Mouse (Mus musculus): ENCODE data around the gene Rnf213. TPM values are rescaled to one million over a fixed set of nuclear protein-coding genes. Genes with fewer than 3 reads are reported as not detected.

Gene Rnf213
- polyA plus RNA-seq, 1 experiment from 2014 or later, result 0.72 TPM

- no peaks in the 10 kb centered on the region for H3K27me3 ChIP-seq (ENCODE audit: control insufficient read depth, insufficient read depth, low read length)
- no peaks in the 10 kb centered on the region for H3K4me1 ChIP-seq (ENCODE audit: control insufficient read depth, insufficient read depth, low read length)
- no peaks in the 10 kb centered on the region for H3K9me3 ChIP-seq (ENCODE audit: control insufficient read depth, low read length)
- H3K9ac ChIP-seq (replicated peaks; ENCODE audit: low read depth, low read length), result no peak overlapping the region
- no peaks in the 10 kb centered on the region for H3K36me3 ChIP-seq (ENCODE audit: control insufficient read depth, insufficient read depth, low read length)
- ATAC-seq (ENCODE audit: low read depth), result no peak
- no peak overlapping the region for H3K27ac ChIP-seq (ENCODE audit: low read depth, low read length)
- no peak overlapping the region for H3K4me2 ChIP-seq (ENCODE audit: low read depth, low read length)
- no peak overlapping the region for H3K4me3 ChIP-seq (ENCODE audit: low read depth, low read length)
- 95% methylated on average over 10 of the region's 10 CpGs for WGBS
These were observed 33.8 kb upstream of the Rnf213 start for GRCm38 (mm10) chr11:119359089-119359488.

- WGBS, result 21% methylated on average over 11 of the region's 11 CpGs
- peak; percentile 63 for ATAC-seq (ENCODE audit: low read depth)
- Histone ChIP-seq H3K4me3 (ENCODE audit: low read depth, low read length) (peak overlapping the region; percentile 19; the same call in 1 of the 2 replicates), H3K9me3 (ENCODE audit: control insufficient read depth, low read length) (no peaks in the 10 kb centered on the region), H3K27me3 (ENCODE audit: control insufficient read depth, insufficient read depth, low read length) (no peaks in the 10 kb centered on the region), H3K36me3 (ENCODE audit: control insufficient read depth, insufficient read depth, low read length) (no peaks in the 10 kb centered on the region), H3K4me1 (ENCODE audit: control insufficient read depth, insufficient read depth, low read length) (no peaks in the 10 kb centered on the region), H3K4me2 (ENCODE audit: low read depth, low read length) (peak overlapping the region; percentile 37), H3K9ac (replicated peaks; ENCODE audit: low read depth, low read length) (no peak overlapping the region), H3K27ac (ENCODE audit: low read depth, low read length) (no peak overlapping the region)
These were observed 29.9 kb upstream of the Rnf213 start for GRCm38 (mm10) chr11:119362769-119363533.

GRCm38 (mm10) chr11:119363534-119364145, 29.3 kb upstream of the Rnf213 start:
- Histone ChIP-seq H3K27me3 (ENCODE audit: control insufficient read depth, insufficient read depth, low read length) (no peaks in the 10 kb centered on the region), H3K36me3 (ENCODE audit: control insufficient read depth, insufficient read depth, low read length) (no peaks in the 10 kb centered on the region), H3K4me2 (ENCODE audit: low read depth, low read length) (peak overlapping the region; percentile 37), H3K9me3 (ENCODE audit: control insufficient read depth, low read length) (no peaks in the 10 kb centered on the region), H3K4me1 (ENCODE audit: control insufficient read depth, insufficient read depth, low read length) (no peaks in the 10 kb centered on the region), H3K9ac (replicated peaks; ENCODE audit: low read depth, low read length) (no peak overlapping the region), H3K4me3 (ENCODE audit: low read depth, low read length) (peak overlapping the region; percentile 19; the same call in 1 of the 2 replicates), H3K27ac (ENCODE audit: low read depth, low read length) (no peak overlapping the region)
- peak; percentile 91 for ATAC-seq (ENCODE audit: low read depth)
- 29% methylated on average over 11 of the region's 11 CpGs for WGBS

- Histone ChIP-seq H3K4me3 (ENCODE audit: low read depth, low read length) (no peak overlapping the region), H3K9ac (replicated peaks; ENCODE audit: low read depth, low read length) (no peak overlapping the region), H3K27me3 (ENCODE audit: control insufficient read depth, insufficient read depth, low read length) (no peaks in the 10 kb centered on the region), H3K36me3 (ENCODE audit: control insufficient read depth, insufficient read depth, low read length) (no peaks in the 10 kb centered on the region), H3K27ac (ENCODE audit: low read depth, low read length) (no peak overlapping the region), H3K9me3 (ENCODE audit: control insufficient read depth, low read length) (no peaks in the 10 kb centered on the region), H3K4me1 (ENCODE audit: control insufficient read depth, insufficient read depth, low read length) (no peaks in the 10 kb centered on the region), H3K4me2 (ENCODE audit: low read depth, low read length) (no peak overlapping the region)
- WGBS, result 93% methylated on average over 6 of the region's 6 CpGs
- no peak for ATAC-seq (ENCODE audit: low read depth)
These were observed 17.5 kb upstream of the Rnf213 start for GRCm38 (mm10) chr11:119375425-119375824.

GRCm38 (mm10) chr11:119377326-119377725, 15.6 kb upstream of the Rnf213 start:
- H3K27ac ChIP-seq (ENCODE audit: low read depth, low read length), result no peak overlapping the region
- WGBS, result 90% methylated on average over 11 of the region's 11 CpGs
- H3K4me3 ChIP-seq (ENCODE audit: low read depth, low read length), result no peak overlapping the region
- no peaks in the 10 kb centered on the region for H3K4me1 ChIP-seq (ENCODE audit: control insufficient read depth, insufficient read depth, low read length)
- ATAC-seq (ENCODE audit: low read depth), result no peak
- no peaks in the 10 kb centered on the region for H3K9me3 ChIP-seq (ENCODE audit: control insufficient read depth, low read length)
- no peak overlapping the region for H3K4me2 ChIP-seq (ENCODE audit: low read depth, low read length)
- no peak overlapping the region for H3K9ac ChIP-seq (replicated peaks; ENCODE audit: low read depth, low read length)
- H3K27me3 ChIP-seq (ENCODE audit: control insufficient read depth, insufficient read depth, low read length), result no peaks in the 10 kb centered on the region
- H3K36me3 ChIP-seq (ENCODE audit: control insufficient read depth, insufficient read depth, low read length), result no peaks in the 10 kb centered on the region

- Histone ChIP-seq H3K27ac (ENCODE audit: low read depth, low read length) (no peak overlapping the region), H3K36me3 (ENCODE audit: control insufficient read depth, insufficient read depth, low read length) (no peaks in the 10 kb centered on the region), H3K4me2 (ENCODE audit: low read depth, low read length) (no peak overlapping the region), H3K9ac (replicated peaks; ENCODE audit: low read depth, low read length) (no peak overlapping the region), H3K27me3 (ENCODE audit: control insufficient read depth, insufficient read depth, low read length) (no peaks in the 10 kb centered on the region), H3K4me1 (ENCODE audit: control insufficient read depth, insufficient read depth, low read length) (no peaks in the 10 kb centered on the region), H3K4me3 (ENCODE audit: low read depth, low read length) (no peak overlapping the region), H3K9me3 (ENCODE audit: control insufficient read depth, low read length) (no peaks in the 10 kb centered on the region)
- no peak for ATAC-seq (ENCODE audit: low read depth)
- WGBS, result 86% methylated on average over 1 of the region's 1 CpGs
These were observed 14.3 kb upstream of the Rnf213 start for GRCm38 (mm10) chr11:119378551-119378950.

- Histone ChIP-seq H3K27me3 (ENCODE audit: control insufficient read depth, insufficient read depth, low read length) (no peaks in the 10 kb centered on the region), H3K4me3 (ENCODE audit: low read depth, low read length) (no peak overlapping the region), H3K4me2 (ENCODE audit: low read depth, low read length) (no peak overlapping the region), H3K9me3 (ENCODE audit: control insufficient read depth, low read length) (no peaks in the 10 kb centered on the region), H3K4me1 (ENCODE audit: control insufficient read depth, insufficient read depth, low read length) (no peaks in the 10 kb centered on the region), H3K36me3 (ENCODE audit: control insufficient read depth, insufficient read depth, low read length) (no peaks in the 10 kb centered on the region), H3K9ac (replicated peaks; ENCODE audit: low read depth, low read length) (no peak overlapping the region), H3K27ac (ENCODE audit: low read depth, low read length) (no peak overlapping the region)
- WGBS, result 88% methylated on average over 9 of the region's 9 CpGs
- ATAC-seq (ENCODE audit: low read depth), result no peak
These were observed 11.1 kb upstream of the Rnf213 start for GRCm38 (mm10) chr11:119381631-119382337.

GRCm38 (mm10) chr11:119382338-119382850, 10.5 kb upstream of the Rnf213 start:
- H3K27ac ChIP-seq (ENCODE audit: low read depth, low read length), result no peak overlapping the region
- H3K9ac ChIP-seq (replicated peaks; ENCODE audit: low read depth, low read length), result no peak overlapping the region
- no peaks in the 10 kb centered on the region for H3K9me3 ChIP-seq (ENCODE audit: control insufficient read depth, low read length)
- no peaks in the 10 kb centered on the region for H3K4me1 ChIP-seq (ENCODE audit: control insufficient read depth, insufficient read depth, low read length)
- no peak for ATAC-seq (ENCODE audit: low read depth)
- WGBS, result 74% methylated on average over 6 of the region's 6 CpGs
- no peaks in the 10 kb centered on the region for H3K36me3 ChIP-seq (ENCODE audit: control insufficient read depth, insufficient read depth, low read length)
- no peak overlapping the region for H3K4me2 ChIP-seq (ENCODE audit: low read depth, low read length)
- H3K27me3 ChIP-seq (ENCODE audit: control insufficient read depth, insufficient read depth, low read length), result no peaks in the 10 kb centered on the region
- no peak overlapping the region for H3K4me3 ChIP-seq (ENCODE audit: low read depth, low read length)

- H3K9ac ChIP-seq (replicated peaks; ENCODE audit: low read depth, low read length), result no peak overlapping the region
- H3K27me3 ChIP-seq (ENCODE audit: control insufficient read depth, insufficient read depth, low read length), result peaks cover 2% of the 10 kb centered on the region
- H3K4me2 ChIP-seq (ENCODE audit: low read depth, low read length), result no peak overlapping the region
- WGBS, result 78% methylated on average over 4 of the region's 4 CpGs
- no peak overlapping the region for H3K27ac ChIP-seq (ENCODE audit: low read depth, low read length)
- H3K4me3 ChIP-seq (ENCODE audit: low read depth, low read length), result no peak overlapping the region
- no peaks in the 10 kb centered on the region for H3K9me3 ChIP-seq (ENCODE audit: control insufficient read depth, low read length)
- no peak for ATAC-seq (ENCODE audit: low read depth)
- no peaks in the 10 kb centered on the region for H3K36me3 ChIP-seq (ENCODE audit: control insufficient read depth, insufficient read depth, low read length)
- peaks cover under 1% of the 10 kb centered on the region; the same call in 1 of the 2 replicates for H3K4me1 ChIP-seq (ENCODE audit: control insufficient read depth, insufficient read depth, low read length)
These were observed 8.0 kb upstream of the Rnf213 start for GRCm38 (mm10) chr11:119384904-119385303.
